19 mouse cellular contexts compared by ENCODE assay signal in the genomic region with DNA sequence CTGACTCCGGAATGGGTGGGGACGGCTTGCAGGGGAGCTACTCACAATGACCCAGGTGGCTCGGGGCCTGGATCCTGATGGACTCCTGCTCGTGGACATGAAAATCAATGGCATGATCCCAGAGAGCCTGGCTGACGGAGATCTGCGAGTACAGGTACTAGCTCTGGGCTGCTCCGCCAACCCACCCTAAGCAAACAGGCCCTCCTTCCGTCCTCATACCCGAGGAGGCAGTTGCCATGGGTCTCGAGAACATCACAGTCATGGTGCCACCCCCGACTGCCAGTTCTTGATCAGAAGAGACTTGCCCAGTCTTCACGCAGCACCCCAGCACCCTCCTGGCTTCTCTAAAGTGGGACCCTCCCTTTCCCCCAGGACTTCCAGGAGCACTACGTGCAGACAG. TPM values are rescaled to one million over a fixed set of nuclear protein-coding genes. Genes with fewer than 3 reads are reported as not detected.
DNase-seq lines count a peak whose midpoint lies in the region; ATAC-seq and TF ChIP-seq lines count a peak whose summit lies in the region.
"Had no signal": no experiment of that assay in that cellular context is flagged by ENCODE, and none has a peak within 500 bp of the region (broad histone marks: within the 10 kb centered on the region; RNA-seq: fewer than 3 reads in every experiment).

No protein-coding gene starts in this region.

- H3K9me3 ChIP-seq in kidney, embryonic 15.5 days (replicated peaks): no peaks in the 10 kb centered on the region
- H3K9me3 ChIP-seq in midbrain, embryonic 11.5 days (ENCODE audit: control insufficient read depth, low read length): no peaks in the 10 kb centered on the region
- no peaks in the 10 kb centered on the region for H3K9me3 ChIP-seq in midbrain, embryonic 16.5 days (replicated peaks; ENCODE audit: control insufficient read depth, low read length, poor library complexity, severe bottlenecking)
- H3K9me3 ChIP-seq in limb, embryonic 15.5 days: no peaks in the 10 kb centered on the region
- H3K9me3 ChIP-seq: embryonic facial prominence, embryonic 12.5 days; hindbrain, embryonic 15.5 days; midbrain, embryonic 13.5 days; neural tube, embryonic 13.5 days had no signal

- WGBS in kidney, embryonic 15.5 days: 82% methylated on average over 13 of the region's 13 CpGs
- 81% methylated on average over 13 of the region's 13 CpGs for WGBS in midbrain, embryonic 11.5 days
- WGBS in midbrain, embryonic 16.5 days: 83% methylated on average over 13 of the region's 13 CpGs
- WGBS in limb, embryonic 15.5 days: 84% methylated on average over 13 of the region's 13 CpGs

- no peak overlapping the region for H3K4me2 ChIP-seq in kidney, embryonic 15.5 days
- no peak overlapping the region for H3K4me2 ChIP-seq in midbrain, embryonic 11.5 days
- H3K4me2 ChIP-seq in midbrain, embryonic 16.5 days (ENCODE audit: low read length): no peak overlapping the region
- H3K4me2 ChIP-seq in limb, embryonic 15.5 days: no peak overlapping the region
- H3K4me2 ChIP-seq: embryonic facial prominence, embryonic 12.5 days; heart, embryonic 11.5 days; hindbrain, embryonic 15.5 days; midbrain, embryonic 13.5 days; neural tube, embryonic 13.5 days had no signal

- DNase-seq in kidney, postnatal 14 days: no peak
- peak; percentile 14 for DNase-seq in midbrain, embryonic 11.5 days (ENCODE audit: low spot score, missing footprints)
- DNase-seq in left cerebral cortex, postnatal 4 days: no peak
- no peak for DNase-seq in spleen, postnatal 14 days (ENCODE audit: low spot score in 2 of 2)
- DNase-seq in gastrocnemius, adult 2 months: no peak
- DNase-seq: adrenal gland, adult 2 months; B cell, adult 2 months; cerebellum, adult 9-10 months; heart, postnatal 36 days; thymus, adult 2 months had no signal

- H3K4me3 ChIP-seq in kidney, embryonic 15.5 days (replicated peaks): no peak overlapping the region
- H3K4me3 ChIP-seq in midbrain, embryonic 11.5 days (ENCODE audit: low read depth, low read length): no peak overlapping the region
- H3K4me3 ChIP-seq in midbrain, embryonic 16.5 days (ENCODE audit: low read depth, low read length): no peak overlapping the region
- no peak overlapping the region for H3K4me3 ChIP-seq in limb, embryonic 15.5 days
- no peak overlapping the region for H3K4me3 ChIP-seq in gastrocnemius, adult 2 months
- H3K4me3 ChIP-seq: embryonic facial prominence, embryonic 12.5 days; hindbrain, embryonic 15.5 days; midbrain, embryonic 13.5 days; neural tube, embryonic 13.5 days had no signal

- intact Hi-C loops in left cerebral cortex, postnatal 4 days (cut with DNase I): no loop called here
- intact Hi-C loops in gastrocnemius, adult 2 months (cut with DNase I): no loop called here

- peaks cover 33% of the 10 kb centered on the region for H3K4me1 ChIP-seq in kidney, embryonic 15.5 days
- peaks cover 6% of the 10 kb centered on the region; the same call in 1 of the 2 replicates for H3K4me1 ChIP-seq in midbrain, embryonic 11.5 days (ENCODE audit: control insufficient read depth, insufficient read depth, low read length)
- H3K4me1 ChIP-seq in midbrain, embryonic 16.5 days (ENCODE audit: control insufficient read depth, insufficient read depth, low read length): peaks cover 7% of the 10 kb centered on the region; the same call in 1 of the 2 replicates
- H3K4me1 ChIP-seq in limb, embryonic 15.5 days: peaks cover 40% of the 10 kb centered on the region

- TF ChIP-seq CTCF in gastrocnemius, adult 2 months (IDR thresholded peaks at IDR 0.05): no peak

- no peak overlapping the region for H3K27ac ChIP-seq in kidney, embryonic 15.5 days
- no peak overlapping the region for H3K27ac ChIP-seq in midbrain, embryonic 11.5 days (ENCODE audit: low read depth, low read length)
- no peak overlapping the region for H3K27ac ChIP-seq in midbrain, embryonic 16.5 days (ENCODE audit: low read length)
- 0 out of 2 replicates have a peak overlapping the region, but pooled peaks have one; percentile 77 for H3K27ac ChIP-seq in limb, embryonic 15.5 days
- no peak overlapping the region for H3K27ac ChIP-seq in gastrocnemius, adult 2 months
- H3K27ac ChIP-seq: embryonic facial prominence, embryonic 12.5 days; hindbrain, embryonic 15.5 days; midbrain, embryonic 13.5 days; neural tube, embryonic 13.5 days had no signal

- H3K36me3 ChIP-seq in kidney, embryonic 15.5 days: no peaks in the 10 kb centered on the region
- no peaks in the 10 kb centered on the region for H3K36me3 ChIP-seq in midbrain, embryonic 11.5 days (ENCODE audit: control insufficient read depth, insufficient read depth, low read length)
- no peaks in the 10 kb centered on the region for H3K36me3 ChIP-seq in midbrain, embryonic 16.5 days (ENCODE audit: control insufficient read depth, insufficient read depth, low read length)
- no peaks in the 10 kb centered on the region for H3K36me3 ChIP-seq in limb, embryonic 15.5 days
- H3K36me3 ChIP-seq: embryonic facial prominence, embryonic 12.5 days; hindbrain, embryonic 15.5 days; midbrain, embryonic 13.5 days; neural tube, embryonic 13.5 days had no signal

- H3K9ac ChIP-seq in kidney, embryonic 15.5 days: no peak overlapping the region
- H3K9ac ChIP-seq in midbrain, embryonic 11.5 days (ENCODE audit: low read length): no peak overlapping the region
- H3K9ac ChIP-seq in midbrain, embryonic 16.5 days (ENCODE audit: low read depth, low read length): no peak overlapping the region
- H3K9ac ChIP-seq in limb, embryonic 15.5 days: no peak overlapping the region
- H3K9ac ChIP-seq: embryonic facial prominence, embryonic 12.5 days; hindbrain, embryonic 15.5 days; midbrain, embryonic 13.5 days; neural tube, embryonic 13.5 days had no signal

- 0 out of 2 replicates have a peak, but pooled peaks have one; percentile 4 for ATAC-seq in kidney, embryonic 15.5 days (replicated peaks; ENCODE audit: low FRiP score)
- ATAC-seq in midbrain, embryonic 11.5 days (ENCODE audit: low FRiP score): no peak
- no peak for ATAC-seq in midbrain, embryonic 16.5 days
- ATAC-seq in limb, embryonic 15.5 days (ENCODE audit: insufficient number of reproducible peaks, low FRiP score, low TSS enrichment, low read depth): no peak
- ATAC-seq: forebrain, embryonic 14.5 days; midbrain, embryonic 13.5 days had no signal

- peaks cover 3% of the 10 kb centered on the region; the same call in 1 of the 2 replicates for H3K27me3 ChIP-seq in kidney, embryonic 15.5 days
- no peaks in the 10 kb centered on the region; the same call in 1 of the 2 replicates for H3K27me3 ChIP-seq in midbrain, embryonic 11.5 days (ENCODE audit: control insufficient read depth, insufficient read depth, low read length)
- no peaks in the 10 kb centered on the region for H3K27me3 ChIP-seq in midbrain, embryonic 16.5 days (ENCODE audit: control insufficient read depth, insufficient read depth, low read depth, low read length)
- H3K27me3 ChIP-seq in limb, embryonic 15.5 days: no peaks in the 10 kb centered on the region

RNA-seq across cellular contexts. Expression of a gene that starts 17.0 kb away (rescaled TPM):
- polyA plus RNA-seq in kidney, embryonic 15.5 days (2015; fragmentation: Nextera tagmentation; extraction: Ambion mirVana): 72.1 and 77.8 TPM in 2 replicates
- 9.6 and 10.3 TPM in 2 replicates for polyA plus RNA-seq in midbrain, embryonic 11.5 days (2014; fragmentation: Nextera tagmentation; extraction: Ambion mirVana)
- polyA plus RNA-seq in midbrain, embryonic 16.5 days (2015; fragmentation: Nextera tagmentation; extraction: Ambion mirVana): 10.3 and 12.0 TPM in 2 replicates
- 44.1 and 45.8 TPM in 2 replicates for polyA plus RNA-seq in limb, embryonic 15.5 days (2015; fragmentation: Nextera tagmentation; extraction: Ambion mirVana)
- total RNA-seq in left cerebral cortex, postnatal 4 days (2021): 10 to 100 TPM; 14.7 to 18.2 TPM
- 1 to 10 TPM; 2.6 to 3.9 TPM for total RNA-seq in gastrocnemius, adult 2 months (2021)
